Mouse (Mus musculus) liver, postnatal 0 days (tissue): Measurements from ENCODE around the gene Gm49384. TPM values are rescaled to one million over a fixed set of nuclear protein-coding genes. Genes with fewer than 3 reads are reported as not detected.

Experiments
- ATAC-seq: fragments of 200-750 bp; cut with Nextera tagmentation; 2 replicates; pipeline ENCODE4 v1.8.0; 2017; ENCODE audit warnings: mild to moderate bottlenecking, moderate library complexity
- DNase-seq: peaks from one replicate; pipeline ENCODE4 v3.0.0-alpha.2; 2016
- H3K27ac ChIP-seq: fragments of 300-500 bp; sonication (generic); 2 replicates; pipeline ENCODE4 v1.5.1; 2014; ENCODE audit warnings: antibody characterized with exemption, moderate library complexity, mild to moderate bottlenecking, low read depth
- H3K27me3 ChIP-seq: fragments of 300-500 bp; sonication (generic); 2 replicates; pipeline ENCODE4 v1.6.1; 2014; ENCODE audit warnings: low read length, control low read depth, mixed read lengths; ENCODE audit not compliant: insufficient read depth
- H3K36me3 ChIP-seq: fragments of 300-500 bp; sonication (generic); replicated peaks from 2 replicates; pipeline ENCODE4 v1.6.1; 2014; ENCODE audit warnings: mild to moderate bottlenecking, control low read depth, low read length, moderate library complexity, mixed read lengths; ENCODE audit not compliant: insufficient read depth
- H3K4me1 ChIP-seq: fragments of 300-500 bp; sonication (generic); 2 replicates; pipeline ENCODE4 v1.6.1; 2014; ENCODE audit warnings: antibody characterized with exemption, mild to moderate bottlenecking, control low read depth; ENCODE audit not compliant: insufficient read depth
- H3K4me2 ChIP-seq: fragments of 300-500 bp; sonication (generic); 2 replicates; pipeline ENCODE4 v1.6.1; 2014; ENCODE audit warnings: low read depth, mild to moderate bottlenecking, low read length, moderate library complexity, mixed read lengths
- H3K4me3 ChIP-seq: fragments of 300-500 bp; sonication (generic); 2 replicates; pipeline ENCODE4 v1.5.1; 2014; ENCODE audit warnings: low read depth, low read length
- H3K9ac ChIP-seq: fragments of 300-500 bp; sonication (generic); replicated peaks from 2 replicates; pipeline ENCODE4 v1.6.1; 2014; ENCODE audit warnings: mild to moderate bottlenecking, moderate library complexity
- H3K9me3 ChIP-seq: fragments of 300-500 bp; sonication (generic); 2 replicates; pipeline ENCODE4 v1.6.1; 2016; ENCODE audit warnings: mild to moderate bottlenecking, control low read depth, low read length, mixed read lengths
- CTCF ChIP-seq: sonication (generic); IDR thresholded peaks from 2 replicates; pipeline ENCODE4 v1.5.1; 2016; ENCODE audit warnings: antibody characterized with exemption, low read depth
- EP300 ChIP-seq: IDR thresholded peaks from 2 replicates; pipeline ENCODE4 v1.6.1; 2016; ENCODE audit warnings: antibody characterized with exemption, low read depth, mild to moderate bottlenecking
- WGBS: fragments of 180-500 bp; shearing (Covaris S2); extraction: QIAGEN DNeasy Blood & Tissue Kit; methylation state at CpG from one replicate; pipeline ENCODE4 v1.1.7; 2014; ENCODE audit not compliant: insufficient replicate concordance; 5-methylcytosine and 5-hydroxymethylcytosine counted together
- polyA plus RNA-seq: library from polyadenylated mRNA; unstranded; fragments of >200 nt; fragmentation: Nextera tagmentation; extraction: Ambion mirVana; gene quantifications from 2 replicates; pipeline ENCODE4 v1.2.1, GENCODE M21; 2015

Gm49384 gene
- polyA plus RNA-seq, 1 experiment from 2014 or later, result 9.5 TPM

DNA sequence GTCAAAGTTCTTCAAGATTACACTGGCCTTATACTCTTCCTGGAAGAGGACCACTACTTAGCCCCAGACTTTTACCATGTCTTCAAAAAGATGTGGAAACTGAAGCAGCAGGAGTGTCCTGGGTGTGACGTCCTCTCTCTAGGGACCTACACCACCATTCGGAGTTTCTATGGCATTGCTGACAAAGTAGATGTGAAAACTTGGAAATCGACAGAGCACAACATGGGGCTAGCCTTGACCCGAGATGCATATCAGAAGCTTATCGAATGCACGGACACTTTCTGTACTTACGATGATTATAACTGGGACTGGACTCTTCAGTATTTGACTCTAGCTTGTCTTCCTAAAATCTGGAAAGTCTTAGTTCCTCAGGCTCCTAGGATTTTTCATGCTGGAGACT is 18.7 kb downstream of the Gm49384 start:
- Histone ChIP-seq H3K9ac (peak overlapping the region; percentile 85), H3K27ac (peak overlapping the region; percentile 90), H3K4me1 (peaks cover 20% of the 10 kb centered on the region), H3K4me2 (peak overlapping the region; percentile 92), H3K4me3 (peak overlapping the region; percentile 82), H3K9me3 (no peaks in the 10 kb centered on the region), H3K27me3 (no peaks in the 10 kb centered on the region), H3K36me3 (peaks cover 11% of the 10 kb centered on the region)
- TF ChIP-seq EP300 (no peak), CTCF (no peak)
- DNase-seq (no peak), ATAC-seq (no peak)
- WGBS, result 37% methylated on average over 7 of the region's 7 CpGs

DNA sequence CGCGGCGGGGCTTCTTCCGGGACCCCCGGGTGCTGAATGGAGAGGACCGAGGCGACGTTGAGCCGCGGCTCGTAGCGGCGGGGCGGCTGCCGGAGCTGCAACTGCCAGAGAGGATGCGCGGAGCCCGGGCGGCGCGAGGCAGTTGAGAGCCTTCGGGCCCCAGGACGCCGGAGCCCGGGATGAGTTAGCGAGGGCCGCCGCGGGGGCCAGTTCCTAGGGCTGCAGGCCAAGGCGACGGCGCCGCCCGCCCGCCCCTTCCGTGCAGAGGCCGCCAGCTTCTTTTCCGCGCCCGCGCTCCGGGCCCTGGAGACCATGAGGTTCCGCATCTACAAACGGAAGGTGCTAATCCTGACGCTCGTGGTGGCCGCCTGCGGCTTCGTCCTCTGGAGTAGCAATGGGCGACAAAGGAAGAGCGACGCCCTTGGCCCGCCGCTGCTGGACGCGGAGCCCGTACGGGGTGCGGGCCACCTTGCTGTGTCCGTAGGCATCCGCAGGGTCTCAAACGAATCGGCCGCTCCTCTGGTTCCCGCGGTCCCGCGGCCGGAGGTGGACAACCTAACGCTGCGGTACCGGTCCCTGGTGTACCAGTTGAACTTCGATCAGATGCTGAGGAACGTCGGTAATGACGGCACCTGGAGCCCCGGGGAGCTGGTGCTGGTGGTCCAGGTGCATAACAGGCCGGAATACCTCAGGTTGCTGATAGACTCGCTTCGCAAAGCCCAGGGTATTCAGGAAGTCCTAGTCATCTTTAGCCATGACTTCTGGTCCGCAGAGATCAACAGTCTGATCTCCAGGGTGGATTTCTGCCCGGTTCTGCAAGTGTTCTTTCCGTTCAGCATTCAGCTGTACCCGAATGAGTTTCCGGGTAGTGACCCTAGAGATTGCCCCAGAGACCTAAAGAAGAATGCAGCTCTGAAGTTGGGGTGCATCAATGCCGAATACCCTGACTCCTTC is 19.4 kb downstream of the Gm49384 start:
- Histone ChIP-seq H3K4me1 (peaks cover 20% of the 10 kb centered on the region), H3K9me3 (no peaks in the 10 kb centered on the region), H3K27ac (peak overlapping the region; percentile 90), H3K36me3 (peaks cover 6% of the 10 kb centered on the region), H3K27me3 (no peaks in the 10 kb centered on the region), H3K4me3 (peak overlapping the region; percentile 82), H3K9ac (peak overlapping the region; percentile 85), H3K4me2 (peak overlapping the region; percentile 92)
- ATAC-seq, result peak; percentile 40
- WGBS, result under 1% methylated on average over 85 of the region's 86 CpGs
- no peak for TF ChIP-seq EP300
- TF ChIP-seq CTCF, result no peak
- DNase-seq, result peak; percentile 69

DNA sequence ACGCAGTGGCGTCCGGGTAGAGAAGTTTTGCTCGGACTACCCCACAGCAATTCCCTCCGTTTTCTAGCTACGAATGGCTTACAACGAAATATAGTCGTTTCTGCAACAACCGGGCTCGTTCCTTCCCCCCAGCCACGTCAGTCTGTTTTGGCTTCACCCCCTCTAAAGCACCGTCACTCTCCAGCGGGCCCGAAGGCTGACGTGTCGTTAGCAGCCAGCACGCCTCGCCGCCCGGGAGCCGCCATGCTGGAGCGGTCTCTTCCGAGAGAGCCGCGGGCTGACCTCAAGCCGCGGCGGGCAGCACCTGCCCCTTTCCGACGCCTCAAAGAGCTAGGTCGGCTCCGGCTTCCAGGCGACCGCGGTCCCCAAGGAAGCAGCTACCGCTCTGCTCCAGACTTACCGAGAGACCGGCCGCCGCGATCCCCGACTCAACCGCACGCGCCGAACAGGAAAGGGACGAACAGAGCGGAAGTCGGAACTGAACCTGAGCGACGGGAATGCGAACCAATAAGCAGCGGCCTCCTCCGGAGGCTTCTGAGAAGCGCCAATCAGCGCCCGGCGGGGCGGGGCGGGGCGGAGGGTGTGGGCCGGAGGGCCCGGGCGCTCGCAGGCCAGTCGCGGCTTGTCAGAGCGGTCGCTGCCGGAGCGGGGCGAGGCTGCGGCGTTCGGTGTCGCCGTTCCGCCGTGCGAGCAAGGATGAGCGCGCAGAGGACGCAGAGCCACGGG is 20.3 kb downstream of the Gm49384 start, which contains the start of the genes Rpl36al and Mgat2:
Rpl36al (minus strand) TSS at position 501 of the 726 bp plus-strand sequence.
Mgat2 (plus strand) TSS at position 575 of the 726 bp plus-strand sequence.
- WGBS, result under 1% methylated on average over 83 of the region's 84 CpGs
- Histone ChIP-seq H3K36me3 (peaks cover 6% of the 10 kb centered on the region), H3K9me3 (no peaks in the 10 kb centered on the region), H3K4me2 (peak within 1 kb of the TSS; percentile 92), H3K27ac (peak within 1 kb of the TSS; percentile 90), H3K9ac (peak within 1 kb of the TSS; percentile 85), H3K4me3 (peak within 1 kb of the TSS; percentile 82), H3K4me1 (peaks cover 20% of the 10 kb centered on the region), H3K27me3 (no peaks in the 10 kb centered on the region)
- ATAC-seq, result peak; percentile 98
- peak; percentile 99 for DNase-seq
- TF ChIP-seq EP300 (no peak; the same call in 1 of the 2 replicates), CTCF (no peak)

DNA sequence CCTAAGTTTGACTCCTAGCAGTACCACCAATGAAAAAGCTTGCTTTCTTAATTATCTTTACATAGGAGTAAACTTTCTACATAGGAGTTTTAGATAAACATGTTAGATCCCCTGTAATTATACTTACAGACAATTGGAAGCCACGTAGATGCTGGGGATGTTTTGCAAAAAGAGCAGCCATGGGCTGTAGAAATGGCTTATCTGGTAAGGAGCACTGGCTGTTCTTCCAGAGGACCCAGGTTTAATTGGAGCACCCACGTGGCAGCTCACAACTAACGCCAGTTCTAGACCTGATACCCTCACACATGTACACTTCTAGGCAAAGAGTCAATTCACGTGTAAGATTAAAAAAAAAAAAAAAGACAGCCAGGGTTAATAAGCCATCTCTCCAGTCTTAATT is 22.3 kb downstream of the Gm49384 start:
- no peak for ATAC-seq
- Histone ChIP-seq H3K27ac (no peak overlapping the region), H3K9me3 (no peaks in the 10 kb centered on the region), H3K9ac (no peak overlapping the region), H3K36me3 (peaks cover 3% of the 10 kb centered on the region), H3K4me1 (peaks cover 13% of the 10 kb centered on the region), H3K4me2 (no peak overlapping the region), H3K4me3 (no peak overlapping the region), H3K27me3 (no peaks in the 10 kb centered on the region)
- no peak for TF ChIP-seq EP300
- no peak for TF ChIP-seq CTCF
- no peak for DNase-seq
- WGBS, result 79% methylated on average over 4 of the region's 4 CpGs

DNA sequence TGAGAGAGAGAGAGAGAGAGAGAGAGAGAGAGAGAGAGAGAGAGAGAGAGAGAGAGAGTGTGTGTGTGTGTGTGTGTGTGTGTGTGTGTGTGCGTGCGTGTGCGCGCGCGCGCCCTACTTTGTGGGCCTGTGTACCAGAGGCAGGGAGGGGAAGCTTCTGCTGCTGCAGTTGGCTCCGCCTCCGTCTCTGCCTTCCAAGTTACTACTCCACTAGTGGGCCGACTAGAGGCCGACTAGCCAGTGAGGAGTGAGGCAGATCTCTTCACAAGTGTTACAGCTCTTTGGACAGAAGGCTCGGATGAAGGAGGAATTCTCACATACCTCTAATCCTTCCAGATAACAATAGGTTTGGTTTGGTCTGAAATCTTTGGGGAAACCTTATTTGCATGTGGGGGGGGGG is 24.7 kb downstream of the Gm49384 start:
- no peak for TF ChIP-seq CTCF
- TF ChIP-seq EP300, result no peak
- Histone ChIP-seq H3K9me3 (no peaks in the 10 kb centered on the region), H3K4me1 (peaks cover 2% of the 10 kb centered on the region; the same call in 1 of the 2 replicates), H3K4me3 (no peak overlapping the region), H3K27ac (no peak overlapping the region), H3K4me2 (no peak overlapping the region), H3K9ac (no peak overlapping the region), H3K36me3 (peaks cover 3% of the 10 kb centered on the region), H3K27me3 (no peaks in the 10 kb centered on the region)
- DNase-seq, result no peak
- WGBS, result 77% methylated on average over 12 of the region's 12 CpGs
- no peak for ATAC-seq

DNA sequence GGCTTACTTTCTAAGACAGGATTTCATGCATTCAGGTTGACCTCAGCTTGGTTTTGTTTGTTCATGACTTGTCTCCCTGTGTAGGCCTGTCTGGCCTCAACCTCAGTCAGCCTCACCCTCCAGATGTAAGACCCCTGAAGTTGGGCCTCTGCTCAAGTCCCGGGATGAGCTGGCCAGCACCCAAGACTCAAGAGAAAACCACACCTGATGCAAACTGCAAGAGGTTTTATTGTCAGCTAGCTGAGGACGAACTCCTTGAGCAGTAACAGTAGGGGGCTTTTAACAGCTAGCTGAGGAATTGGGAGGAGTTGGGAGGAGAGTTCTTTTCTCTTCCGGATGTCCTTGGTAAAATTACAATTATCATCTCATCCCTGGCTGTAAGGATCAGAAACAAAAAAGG is 26.5 kb downstream of the Gm49384 start:
- Histone ChIP-seq H3K4me2 (no peak overlapping the region), H3K36me3 (peaks cover 5% of the 10 kb centered on the region), H3K27ac (no peak overlapping the region), H3K27me3 (no peaks in the 10 kb centered on the region), H3K9ac (no peak overlapping the region), H3K9me3 (no peaks in the 10 kb centered on the region), H3K4me3 (no peak overlapping the region), H3K4me1 (peaks cover 2% of the 10 kb centered on the region; the same call in 1 of the 2 replicates)
- no peak for DNase-seq
- WGBS, result 92% methylated on average over 3 of the region's 3 CpGs
- no peak for ATAC-seq
- TF ChIP-seq CTCF (no peak), EP300 (no peak)
